Mouse (Mus musculus): ENCODE measurements around the gene Nts. TPM values are rescaled to one million over a fixed set of nuclear protein-coding genes. Genes with fewer than 3 reads are reported as not detected.

Gene Nts
- polyA plus RNA-seq (2014; fragmentation: Nextera tagmentation; extraction: Ambion mirVana), result 1.5 and 1.6 TPM in 2 replicates

GRCm38 (mm10) chr10:102490386-102490785, at the start of gene Nts:
Gene Nts, minus strand, starts transcription at chr10:102490486.
- H3K4me2 ChIP-seq (ENCODE audit: low read depth, low read length), result no peak within 1 kb of the TSS
- no peaks in the 10 kb centered on the region for H3K36me3 ChIP-seq (replicated peaks; ENCODE audit: control insufficient read depth, insufficient read depth, low read depth, low read length)
- H3K27ac ChIP-seq (replicated peaks; ENCODE audit: low read depth, low read length), result no peak within 1 kb of the TSS
- no peaks in the 10 kb centered on the region for H3K4me1 ChIP-seq (ENCODE audit: control insufficient read depth, insufficient read depth, low read length)
- 39% methylated on average over 3 of the region's 3 CpGs for WGBS
- no peaks in the 10 kb centered on the region for H3K9me3 ChIP-seq (replicated peaks; ENCODE audit: control insufficient read depth, low read length)
- H3K9ac ChIP-seq (replicated peaks; ENCODE audit: low read length), result no peak within 1 kb of the TSS
- no peak for DNase-seq (ENCODE audit: low spot score)
- H3K27me3 ChIP-seq (ENCODE audit: control insufficient read depth, insufficient read depth, low read length), result no peaks in the 10 kb centered on the region
- ATAC-seq (replicated peaks; ENCODE audit: insufficient number of reproducible peaks, low FRiP score, low TSS enrichment, low read depth), result no peak
- H3K4me3 ChIP-seq (ENCODE audit: low read depth, low read length), result no peak within 1 kb of the TSS

- no peaks in the 10 kb centered on the region for H3K36me3 ChIP-seq (replicated peaks; ENCODE audit: control insufficient read depth, insufficient read depth, low read depth, low read length)
- H3K27me3 ChIP-seq (ENCODE audit: control insufficient read depth, insufficient read depth, low read length), result no peaks in the 10 kb centered on the region
- WGBS, result 69% methylated on average over 3 of the region's 3 CpGs
- H3K4me1 ChIP-seq (ENCODE audit: control insufficient read depth, insufficient read depth, low read length), result no peaks in the 10 kb centered on the region
- no peaks in the 10 kb centered on the region for H3K9me3 ChIP-seq (replicated peaks; ENCODE audit: control insufficient read depth, low read length)
- H3K27ac ChIP-seq (replicated peaks; ENCODE audit: low read depth, low read length), result no peak overlapping the region
- H3K4me3 ChIP-seq (ENCODE audit: low read depth, low read length), result no peak overlapping the region
- H3K4me2 ChIP-seq (ENCODE audit: low read depth, low read length), result no peak overlapping the region
- H3K9ac ChIP-seq (replicated peaks; ENCODE audit: low read length), result no peak overlapping the region
- ATAC-seq (replicated peaks; ENCODE audit: insufficient number of reproducible peaks, low FRiP score, low TSS enrichment, low read depth) (no peak), DNase-seq (ENCODE audit: low spot score) (no peak)
Measured at GRCm38 (mm10) chr10:102527901-102528300, 37.6 kb upstream of the Nts start.

GRCm38 (mm10) chr10:102514159-102514558, 23.9 kb upstream of the Nts start:
- no peak overlapping the region for H3K4me3 ChIP-seq (ENCODE audit: low read depth, low read length)
- H3K27me3 ChIP-seq (ENCODE audit: control insufficient read depth, insufficient read depth, low read length), result no peaks in the 10 kb centered on the region
- no peaks in the 10 kb centered on the region for H3K36me3 ChIP-seq (replicated peaks; ENCODE audit: control insufficient read depth, insufficient read depth, low read depth, low read length)
- H3K27ac ChIP-seq (replicated peaks; ENCODE audit: low read depth, low read length), result no peak overlapping the region
- H3K9ac ChIP-seq (replicated peaks; ENCODE audit: low read length), result no peak overlapping the region
- WGBS, result 38% methylated on average over 1 of the region's 1 CpGs
- no peak for DNase-seq (ENCODE audit: low spot score)
- no peak overlapping the region for H3K4me2 ChIP-seq (ENCODE audit: low read depth, low read length)
- ATAC-seq (replicated peaks; ENCODE audit: insufficient number of reproducible peaks, low FRiP score, low TSS enrichment, low read depth), result no peak
- H3K4me1 ChIP-seq (ENCODE audit: control insufficient read depth, insufficient read depth, low read length), result no peaks in the 10 kb centered on the region; the same call in 1 of the 2 replicates
- no peaks in the 10 kb centered on the region for H3K9me3 ChIP-seq (replicated peaks; ENCODE audit: control insufficient read depth, low read length)

GRCm38 (mm10) chr10:102511807-102512461, 21.6 kb upstream of the Nts start, which contains the start of gene Rassf9:
Gene Rassf9, plus strand, starts transcription at chr10:102512222.
- peak; percentile 90 for ATAC-seq (replicated peaks; ENCODE audit: insufficient number of reproducible peaks, low FRiP score, low TSS enrichment, low read depth)
- DNase-seq (ENCODE audit: low spot score), result peak; percentile 73
- H3K36me3 ChIP-seq (replicated peaks; ENCODE audit: control insufficient read depth, insufficient read depth, low read depth, low read length), result no peaks in the 10 kb centered on the region
- 5% methylated on average over 5 of the region's 5 CpGs for WGBS
- H3K27ac ChIP-seq (replicated peaks; ENCODE audit: low read depth, low read length), result peak within 1 kb of the TSS; percentile 72
- no peaks in the 10 kb centered on the region for H3K9me3 ChIP-seq (replicated peaks; ENCODE audit: control insufficient read depth, low read length)
- peak within 1 kb of the TSS; percentile 23; the same call in 1 of the 2 replicates for H3K4me2 ChIP-seq (ENCODE audit: low read depth, low read length)
- H3K4me3 ChIP-seq (ENCODE audit: low read depth, low read length), result peak within 1 kb of the TSS; percentile 9; the same call in 1 of the 2 replicates
- no peaks in the 10 kb centered on the region; the same call in 1 of the 2 replicates for H3K4me1 ChIP-seq (ENCODE audit: control insufficient read depth, insufficient read depth, low read length)
- peak within 1 kb of the TSS; percentile 44 for H3K9ac ChIP-seq (replicated peaks; ENCODE audit: low read length)
- no peaks in the 10 kb centered on the region for H3K27me3 ChIP-seq (ENCODE audit: control insufficient read depth, insufficient read depth, low read length)

GRCm38 (mm10) chr10:102511461-102511806, 21.1 kb upstream of the Nts start:
- WGBS, result 32% methylated on average over 3 of the region's 3 CpGs
- Histone ChIP-seq H3K4me3 (ENCODE audit: low read depth, low read length) (no peak overlapping the region), H3K27ac (replicated peaks; ENCODE audit: low read depth, low read length) (no peak overlapping the region), H3K9me3 (replicated peaks; ENCODE audit: control insufficient read depth, low read length) (no peaks in the 10 kb centered on the region), H3K9ac (replicated peaks; ENCODE audit: low read length) (no peak overlapping the region), H3K4me1 (ENCODE audit: control insufficient read depth, insufficient read depth, low read length) (no peaks in the 10 kb centered on the region; the same call in 1 of the 2 replicates), H3K27me3 (ENCODE audit: control insufficient read depth, insufficient read depth, low read length) (no peaks in the 10 kb centered on the region), H3K4me2 (ENCODE audit: low read depth, low read length) (peak overlapping the region; percentile 16; the same call in 1 of the 2 replicates), H3K36me3 (replicated peaks; ENCODE audit: control insufficient read depth, insufficient read depth, low read depth, low read length) (no peaks in the 10 kb centered on the region)
- ATAC-seq (replicated peaks; ENCODE audit: insufficient number of reproducible peaks, low FRiP score, low TSS enrichment, low read depth) (no peak), DNase-seq (ENCODE audit: low spot score) (no peak)

GRCm38 (mm10) chr10:102507386-102507785, 17.1 kb upstream of the Nts start:
- Histone ChIP-seq H3K4me1 (ENCODE audit: control insufficient read depth, insufficient read depth, low read length) (no peaks in the 10 kb centered on the region; the same call in 1 of the 2 replicates), H3K4me2 (ENCODE audit: low read depth, low read length) (no peak overlapping the region), H3K9ac (replicated peaks; ENCODE audit: low read length) (no peak overlapping the region), H3K27me3 (ENCODE audit: control insufficient read depth, insufficient read depth, low read length) (no peaks in the 10 kb centered on the region), H3K4me3 (ENCODE audit: low read depth, low read length) (no peak overlapping the region), H3K36me3 (replicated peaks; ENCODE audit: control insufficient read depth, insufficient read depth, low read depth, low read length) (no peaks in the 10 kb centered on the region), H3K9me3 (replicated peaks; ENCODE audit: control insufficient read depth, low read length) (no peaks in the 10 kb centered on the region), H3K27ac (replicated peaks; ENCODE audit: low read depth, low read length) (no peak overlapping the region)
- WGBS, result 27% methylated on average over 4 of the region's 4 CpGs
- peak; percentile 54 for DNase-seq (ENCODE audit: low spot score)
- ATAC-seq (replicated peaks; ENCODE audit: insufficient number of reproducible peaks, low FRiP score, low TSS enrichment, low read depth), result no peak

GRCm38 (mm10) chr10:102498754-102499153, 8.5 kb upstream of the Nts start:
- H3K4me2 ChIP-seq (ENCODE audit: low read depth, low read length), result no peak overlapping the region
- H3K27me3 ChIP-seq (ENCODE audit: control insufficient read depth, insufficient read depth, low read length), result no peaks in the 10 kb centered on the region
- no peak overlapping the region for H3K27ac ChIP-seq (replicated peaks; ENCODE audit: low read depth, low read length)
- H3K4me1 ChIP-seq (ENCODE audit: control insufficient read depth, insufficient read depth, low read length), result no peaks in the 10 kb centered on the region
- ATAC-seq (replicated peaks; ENCODE audit: insufficient number of reproducible peaks, low FRiP score, low TSS enrichment, low read depth) (no peak), DNase-seq (ENCODE audit: low spot score) (peak; percentile 78)
- no peaks in the 10 kb centered on the region for H3K36me3 ChIP-seq (replicated peaks; ENCODE audit: control insufficient read depth, insufficient read depth, low read depth, low read length)
- H3K9me3 ChIP-seq (replicated peaks; ENCODE audit: control insufficient read depth, low read length), result no peaks in the 10 kb centered on the region
- 27% methylated on average over 4 of the region's 4 CpGs for WGBS
- H3K4me3 ChIP-seq (ENCODE audit: low read depth, low read length), result no peak overlapping the region
- no peak overlapping the region for H3K9ac ChIP-seq (replicated peaks; ENCODE audit: low read length)

- no peak overlapping the region for H3K9ac ChIP-seq (replicated peaks; ENCODE audit: low read length)
- no peak for ATAC-seq (replicated peaks; ENCODE audit: insufficient number of reproducible peaks, low FRiP score, low TSS enrichment, low read depth)
- no peak overlapping the region for H3K4me3 ChIP-seq (ENCODE audit: low read depth, low read length)
- H3K27ac ChIP-seq (replicated peaks; ENCODE audit: low read depth, low read length), result no peak overlapping the region
- no peaks in the 10 kb centered on the region for H3K36me3 ChIP-seq (replicated peaks; ENCODE audit: control insufficient read depth, insufficient read depth, low read depth, low read length)
- DNase-seq (ENCODE audit: low spot score), result peak; percentile 84
- H3K27me3 ChIP-seq (ENCODE audit: control insufficient read depth, insufficient read depth, low read length), result no peaks in the 10 kb centered on the region
- WGBS, result 11% methylated on average over 3 of the region's 3 CpGs
- H3K9me3 ChIP-seq (replicated peaks; ENCODE audit: control insufficient read depth, low read length), result no peaks in the 10 kb centered on the region
- H3K4me1 ChIP-seq (ENCODE audit: control insufficient read depth, insufficient read depth, low read length), result no peaks in the 10 kb centered on the region
- no peak overlapping the region for H3K4me2 ChIP-seq (ENCODE audit: low read depth, low read length)
Measured at GRCm38 (mm10) chr10:102491792-102492191, 1.5 kb upstream of the Nts start.

Data from embryonic facial prominence, embryonic 11.5 days (tissue).